Mouse (Mus musculus) embryonic fibroblast, embryonic 13.5 days (primary cell): Measurements from ENCODE around the gene Ttc9b.

ENCODE experiments used
- CTCF ChIP-seq: IDR thresholded peaks from 2 replicates; pipeline ENCODE4 v1.5.1; 2011; ENCODE audit warnings: mild to moderate bottlenecking, control low read depth, low read length, moderate library complexity, borderline replicate concordance; ENCODE audit not compliant: insufficient read depth
- POLR2A ChIP-seq: IDR thresholded peaks from 2 replicates; pipeline ENCODE4 v1.6.1; 2011; ENCODE audit warnings: low read depth, mild to moderate bottlenecking, control low read depth, low read length, moderate library complexity

DNA sequence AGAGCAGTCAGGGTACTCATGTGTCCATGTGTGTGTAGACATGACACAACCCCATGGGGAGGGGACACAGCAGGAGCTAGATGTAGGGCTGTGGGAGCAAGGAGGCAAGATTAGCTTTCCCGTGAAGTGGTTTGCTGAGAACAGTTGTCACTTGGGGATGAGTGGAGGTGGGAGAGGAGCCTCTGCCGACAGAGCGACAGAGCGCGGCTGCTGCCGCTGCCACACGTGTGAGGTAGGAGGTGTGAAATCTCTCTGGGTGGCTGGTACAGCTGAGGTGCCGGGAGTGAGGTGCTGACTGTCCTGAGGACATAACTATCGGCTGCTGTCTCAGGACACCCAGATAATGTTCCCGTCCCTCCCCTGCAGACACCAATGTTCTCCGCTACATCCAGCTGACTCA is 1.8 kb downstream of the Ttc9b start:
- TF ChIP-seq CTCF (no peak), POLR2A (no peak)
